Mouse (Mus musculus) thymus, adult 2 months (tissue): ENCODE data around the gene Myh9. TPM values are rescaled to one million over a fixed set of nuclear protein-coding genes. Genes with fewer than 3 reads are reported as not detected.
"Not testable (repeated sequence)": the region's sequence is repeated elsewhere in the genome, so short reads cannot be mapped to it uniquely, and the experiment has no call there.

Experiments used
- DNase-seq: peaks from one replicate; pipeline ENCODE4 v3.0.0; 2021
- H3K27ac ChIP-seq: fragments of 200-500 bp; 2 replicates; pipeline ENCODE4 v1.5.1; 2012; ENCODE audit warnings: low read length, control low read depth; ENCODE audit not compliant: control insufficient read depth, insufficient read depth
- H3K27me3 ChIP-seq: fragments of 200-500 bp; 2 replicates; pipeline ENCODE4 v1.6.1; 2012; ENCODE audit warnings: mild to moderate bottlenecking, low read length, moderate library complexity, mixed read lengths; ENCODE audit not compliant: control insufficient read depth, insufficient read depth
- H3K36me3 ChIP-seq: fragments of 200-500 bp; 2 replicates; pipeline ENCODE4 v1.6.1; 2012; ENCODE audit warnings: mild to moderate bottlenecking, low read length, moderate library complexity; ENCODE audit not compliant: control insufficient read depth, insufficient read depth
- H3K4me1 ChIP-seq: fragments of 200-500 bp; replicated peaks from 2 replicates; pipeline ENCODE4 v1.6.1; 2012; ENCODE audit warnings: low read length; ENCODE audit not compliant: control insufficient read depth, insufficient read depth
- H3K4me3 ChIP-seq: fragments of 200-500 bp; 2 replicates; pipeline ENCODE4 v1.5.1; 2012; ENCODE audit warnings: mild to moderate bottlenecking, low read length, control low read depth, moderate library complexity; ENCODE audit not compliant: control insufficient read depth, insufficient read depth
- CTCF ChIP-seq: fragments of 200-500 bp; IDR thresholded peaks from 2 replicates; pipeline ENCODE4 v1.5.1; 2012; ENCODE audit warnings: mild to moderate bottlenecking, control low read depth, low read length, moderate library complexity, borderline replicate concordance; ENCODE audit not compliant: control insufficient read depth, poor library complexity, insufficient read depth; ENCODE audit errors: extremely low read depth
- POLR2A ChIP-seq: fragments of 200-500 bp; IDR thresholded peaks from 2 replicates; pipeline ENCODE4 v1.6.1; 2012; ENCODE audit warnings: mild to moderate bottlenecking, low read length, control low read depth, moderate library complexity; ENCODE audit not compliant: control insufficient read depth, poor library complexity, insufficient read depth; ENCODE audit errors: extremely low read depth
- WGBS: fragments of 180-500 bp; shearing (Covaris S2); methylation state at CpG from one replicate; pipeline ENCODE4 v1.1.7; 2018; 5-methylcytosine and 5-hydroxymethylcytosine counted together
- polyA plus RNA-seq: library from polyadenylated mRNA; depleted of rRNA; stranded (reverse); fragments of >200 nt; gene quantifications from 2 replicates; pipeline ENCODE4 v1.2.3, GENCODE M21; 2012

Gene Myh9
- polyA plus RNA-seq, 1 experiment: 167 TPM

DNA sequence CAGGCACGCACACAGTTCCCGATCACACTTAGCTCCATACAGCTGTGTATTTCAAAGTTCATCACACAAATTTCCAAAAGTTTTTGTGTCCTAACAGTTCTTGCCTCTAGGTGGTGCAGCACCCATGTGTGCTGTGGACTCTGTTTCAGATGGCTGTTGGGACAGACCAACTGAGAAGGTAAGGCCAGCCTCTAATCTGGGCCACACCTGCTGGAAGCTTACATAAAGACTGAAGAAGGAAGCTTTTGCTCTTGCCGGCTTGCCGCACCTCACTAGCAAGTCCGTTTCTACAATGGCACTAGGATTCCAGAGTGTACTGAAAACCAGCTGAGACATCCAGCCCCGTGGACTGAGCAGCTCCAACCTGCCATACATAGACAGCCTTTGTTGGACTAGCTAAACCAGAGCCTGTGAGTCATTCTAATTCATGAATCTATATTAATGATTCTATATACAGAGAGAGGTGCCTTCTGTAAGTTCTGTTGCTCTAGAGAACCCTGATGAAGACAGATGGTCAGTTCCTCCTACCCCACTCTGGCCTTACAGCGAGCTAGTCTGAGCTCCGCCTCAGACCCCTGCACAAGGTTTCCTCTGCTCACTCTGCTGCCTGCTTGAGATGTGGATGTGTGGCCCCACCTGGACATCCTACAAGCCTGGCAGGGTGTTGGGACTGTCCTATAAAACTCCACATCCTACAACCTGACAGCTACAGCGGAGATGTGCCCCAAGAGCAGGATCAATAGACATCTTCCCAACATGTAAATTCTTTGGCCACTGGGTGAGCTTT is 101.3 kb downstream of the Myh9 start:
- DNase-seq: no peak
- Histone ChIP-seq H3K36me3 (no peaks in the 10 kb centered on the region), H3K4me1 (no peaks in the 10 kb centered on the region), H3K27me3 (no peaks in the 10 kb centered on the region), H3K4me3 (no peak overlapping the region), H3K27ac (no peak overlapping the region)
- TF ChIP-seq POLR2A (no peak), CTCF (no peak)
- WGBS: 78% methylated on average over 9 of the region's 9 CpGs

DNA sequence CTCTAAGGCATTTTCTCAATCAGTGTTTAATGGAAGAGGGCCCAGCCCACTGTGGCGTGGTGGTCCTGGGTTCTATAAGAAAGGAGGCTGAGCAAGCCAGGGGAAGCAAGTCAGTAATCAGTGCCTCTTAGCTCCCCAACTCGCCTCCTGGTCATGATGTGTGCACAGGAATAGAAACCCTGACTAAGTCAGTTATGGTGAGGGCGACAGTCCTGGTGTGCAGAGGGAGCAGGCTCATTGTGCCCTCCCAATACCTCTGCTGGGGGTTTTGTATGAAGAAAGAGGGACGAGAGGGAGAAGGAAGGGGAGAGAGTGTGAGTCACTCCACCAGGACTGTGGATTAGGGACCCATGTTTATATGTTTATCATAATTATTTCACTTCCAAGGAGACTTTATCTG is 108.1 kb downstream of the Myh9 start:
- Histone ChIP-seq H3K4me1 (peaks cover 13% of the 10 kb centered on the region), H3K4me3 (peak overlapping the region; percentile 12; the same call in 1 of the 2 replicates)
- not testable (repeated sequence) for H3K36me3 ChIP-seq, DNase-seq, H3K27me3 ChIP-seq, H3K27ac ChIP-seq
- 51% methylated on average over 4 of the region's 4 CpGs for WGBS

DNA sequence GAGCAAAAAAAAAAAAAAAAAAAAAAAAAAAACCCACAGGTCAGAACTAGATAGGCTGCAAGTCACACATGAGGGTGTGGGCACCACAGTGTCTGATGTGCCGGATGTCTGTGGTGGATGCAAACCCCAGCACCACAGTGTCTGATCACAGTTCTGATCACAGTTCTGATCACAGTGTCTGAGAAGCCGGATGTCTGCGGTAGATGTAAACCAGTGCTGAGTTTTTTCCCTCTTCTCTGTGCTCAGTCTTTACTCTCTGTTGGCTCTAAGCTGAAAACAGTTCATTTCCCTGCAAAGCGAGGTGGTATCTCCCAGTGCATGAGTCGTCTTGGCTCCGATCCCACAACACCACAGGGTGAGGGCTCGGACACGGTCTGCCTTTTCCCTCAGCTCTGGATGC is 108.6 kb downstream of the Myh9 start:
- WGBS: 27% methylated on average over 8 of the region's 8 CpGs
- peak; percentile 42 for DNase-seq
- H3K27ac ChIP-seq, H3K27me3 ChIP-seq, H3K36me3 ChIP-seq: not testable (repeated sequence)
- Histone ChIP-seq H3K4me1 (peaks cover 13% of the 10 kb centered on the region), H3K4me3 (peak overlapping the region; percentile 12; the same call in 1 of the 2 replicates)

GRCm38 (mm10) chr15:77732851-77733250 is 109.1 kb downstream of the Myh9 start:
- 63% methylated on average over 10 of the region's 10 CpGs for WGBS
- H3K27ac ChIP-seq: not testable (repeated sequence)

DNA sequence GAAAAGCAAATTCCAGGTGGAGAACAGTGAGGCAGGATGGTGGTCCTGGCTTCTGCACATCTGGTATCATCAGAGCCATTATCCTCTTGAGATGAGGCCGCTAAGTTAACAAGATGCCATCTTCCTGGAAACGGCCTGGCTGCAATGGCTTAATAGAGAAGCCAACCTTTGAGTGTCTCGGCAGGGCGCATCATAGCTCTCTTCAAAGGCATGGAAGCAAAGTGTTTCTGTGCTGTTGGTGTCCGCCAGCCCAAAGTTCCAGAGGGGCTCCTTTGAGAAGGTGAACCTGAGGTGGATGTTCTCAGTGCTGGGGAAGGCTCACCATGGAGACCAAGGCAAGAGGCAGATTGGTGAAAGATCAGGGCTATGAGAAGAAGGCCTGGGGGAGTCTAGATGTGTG is 110.4 kb downstream of the Myh9 start:
- 95% methylated on average over 5 of the region's 5 CpGs for WGBS
- no peak for DNase-seq
- Histone ChIP-seq H3K36me3 (no peaks in the 10 kb centered on the region), H3K4me1 (peaks cover 13% of the 10 kb centered on the region), H3K27ac (no peak overlapping the region), H3K27me3 (no peaks in the 10 kb centered on the region), H3K4me3 (no peak overlapping the region)
- no peak for TF ChIP-seq CTCF
- TF ChIP-seq POLR2A: no peak

More at GRCm38 (mm10) chr15:77732851-77733250, 109.1 kb downstream of the Myh9 start:
- H3K27me3 ChIP-seq, H3K36me3 ChIP-seq, DNase-seq, H3K4me3 ChIP-seq: not testable (repeated sequence)
- peaks cover 13% of the 10 kb centered on the region for H3K4me1 ChIP-seq

DNA sequence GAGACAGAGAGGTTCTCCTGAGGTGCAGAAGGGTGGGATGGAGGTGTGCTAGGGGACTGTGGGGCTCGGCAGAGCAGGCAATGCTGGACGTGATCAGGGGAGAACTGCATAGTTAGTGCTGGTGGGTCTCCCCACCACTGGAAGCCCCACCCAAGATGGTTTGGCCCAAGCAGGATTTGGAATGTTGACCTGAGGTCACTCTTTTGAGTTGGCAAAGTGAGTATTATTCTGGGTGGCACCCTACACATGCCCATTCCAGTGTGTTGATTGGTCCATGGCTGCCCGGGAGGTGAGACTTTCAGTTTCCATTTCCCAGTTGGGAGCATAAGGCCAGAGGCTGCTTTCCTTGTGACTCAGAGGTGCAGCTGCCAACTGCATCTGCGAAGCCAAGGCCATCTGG is 113.2 kb downstream of the Myh9 start, which contains the start of gene Apol9b:
Gene Apol9b, plus strand, starts transcription at position 301 of the 400 bp plus-strand sequence.
- not testable (repeated sequence) for DNase-seq, H3K4me1 ChIP-seq, H3K27ac ChIP-seq, H3K36me3 ChIP-seq, H3K27me3 ChIP-seq, H3K4me3 ChIP-seq
- 95% methylated on average over 2 of the region's 4 CpGs for WGBS

DNA sequence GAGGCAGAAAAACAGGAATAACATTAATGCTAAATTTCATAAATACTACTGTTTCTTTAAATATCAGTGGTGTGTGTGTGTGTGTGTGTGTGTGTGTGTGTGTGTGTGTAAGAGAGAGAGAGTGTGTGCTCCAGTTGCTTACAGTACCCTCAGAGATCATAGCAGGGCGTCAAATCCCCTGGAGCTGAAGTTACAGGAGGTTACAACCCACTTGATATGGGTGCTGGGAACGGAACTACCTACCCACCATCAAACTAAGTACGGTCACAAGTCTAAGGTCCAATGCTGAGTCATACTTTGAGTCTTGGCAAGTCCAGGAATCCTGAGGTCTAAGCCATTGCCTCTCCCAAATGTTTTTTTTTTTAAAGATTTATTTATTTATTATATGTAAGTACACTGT is 114.2 kb downstream of the Myh9 start:
- H3K27ac ChIP-seq, H3K36me3 ChIP-seq, DNase-seq, H3K4me3 ChIP-seq, H3K27me3 ChIP-seq: not testable (repeated sequence)
- 92% methylated on average over 3 of the region's 3 CpGs for WGBS
- H3K4me1 ChIP-seq: peaks cover 15% of the 10 kb centered on the region

- not testable (repeated sequence) for H3K36me3 ChIP-seq, H3K27me3 ChIP-seq, H3K27ac ChIP-seq, DNase-seq, H3K4me3 ChIP-seq
- 3% methylated on average over 3 of the region's 3 CpGs for WGBS
- H3K4me1 ChIP-seq: peaks cover 12% of the 10 kb centered on the region
Measured at GRCm38 (mm10) chr15:77727139-77727538, 114.8 kb downstream of the Myh9 start.

DNA sequence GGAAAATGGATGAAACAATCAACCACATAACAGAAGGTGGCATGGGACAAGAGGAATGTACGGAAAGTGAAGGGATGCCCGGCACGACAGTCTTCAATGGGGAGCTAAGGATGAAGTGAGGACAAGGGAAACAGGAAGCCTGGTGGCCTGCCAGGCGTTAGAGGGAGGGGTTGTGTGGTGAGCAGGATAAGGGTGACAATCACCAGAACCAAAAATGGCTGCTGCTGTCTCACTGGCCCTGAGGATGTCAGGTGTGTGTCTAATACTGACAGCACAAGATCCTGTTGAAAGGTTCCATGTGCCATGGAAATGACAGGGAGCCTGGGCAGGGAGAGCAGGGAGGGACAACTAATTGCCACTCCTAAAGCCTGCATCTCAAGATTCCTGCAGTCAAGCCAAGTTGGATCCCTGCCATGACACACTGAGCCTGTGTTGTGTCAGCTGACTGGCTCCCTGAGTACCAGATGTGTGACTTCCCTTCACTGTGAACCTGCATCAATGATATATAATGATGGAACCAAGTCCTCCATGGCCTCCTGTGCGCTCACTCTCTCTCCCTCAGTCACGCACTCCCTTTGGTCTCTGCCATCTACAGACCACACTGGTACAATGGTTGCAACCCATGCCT is 116.5 kb downstream of the Myh9 start:
- H3K4me1 ChIP-seq: peaks cover 11% of the 10 kb centered on the region
- not testable (repeated sequence) for DNase-seq, H3K27me3 ChIP-seq, H3K36me3 ChIP-seq, H3K27ac ChIP-seq, H3K4me3 ChIP-seq
- WGBS: 78% methylated on average over 6 of the region's 6 CpGs

GRCm38 (mm10) chr15:77724208-77724911 is 117.6 kb downstream of the Myh9 start:
- H3K36me3 ChIP-seq, DNase-seq, H3K4me3 ChIP-seq, H3K27ac ChIP-seq, H3K27me3 ChIP-seq: not testable (repeated sequence)
- peaks cover 11% of the 10 kb centered on the region for H3K4me1 ChIP-seq
- 32% methylated on average over 3 of the region's 10 CpGs for WGBS
